Mouse (Mus musculus) G1E (cell line): ENCODE measurements around the gene Asb1. TPM values are rescaled to one million over a fixed set of nuclear protein-coding genes. Genes with fewer than 3 reads are reported as not detected.
A peak's percentile ranks its signal among the peaks of the same experiment; 100 is the strongest.

Experiments
- ATAC-seq: 2 replicates; pipeline ENCODE4 v1.8.0; 2016; ENCODE audit warnings: mild to moderate bottlenecking; ENCODE audit not compliant: insufficient number of reproducible peaks, poor library complexity, low FRiP score, severe bottlenecking; ENCODE audit errors: extremely low read depth
- DNase-seq: peaks from one replicate; pipeline ENCODE4 v3.0.0; 2012; ENCODE audit warnings: low spot score
- H3K27me3 ChIP-seq: 2 replicates; pipeline ENCODE4 v1.6.1; 2012; ENCODE audit warnings: mild to moderate bottlenecking, low read length, inconsistent platforms; ENCODE audit not compliant: insufficient read depth
- H3K36me3 ChIP-seq: replicated peaks from 2 replicates; pipeline ENCODE3; 2012; ENCODE audit warnings: mild to moderate bottlenecking, inconsistent platforms
- H3K4me1 ChIP-seq: 2 replicates; pipeline ENCODE4 v1.6.1; 2012; ENCODE audit warnings: low read depth, low read length, inconsistent platforms, mixed read lengths; ENCODE audit not compliant: insufficient read depth
- H3K4me3 ChIP-seq: 2 replicates; pipeline ENCODE4 v1.5.1; 2012; ENCODE audit warnings: low read depth, mild to moderate bottlenecking, inconsistent platforms, low read length, moderate library complexity, mixed read lengths
- H3K9me3 ChIP-seq: replicated peaks from 2 replicates; pipeline ENCODE4 v1.6.1; 2012; ENCODE audit warnings: inconsistent platforms
- CTCF ChIP-seq: IDR thresholded peaks from 2 replicates; pipeline ENCODE4 v1.5.1; 2012; ENCODE audit warnings: low read depth, low read length, inconsistent platforms, mixed read lengths
- GATA1 ChIP-seq: IDR thresholded peaks from 2 replicates; pipeline ENCODE4 v1.6.1; 2012; ENCODE audit warnings: borderline replicate concordance, low read length, inconsistent platforms, mixed read lengths
- GATA2 ChIP-seq: IDR thresholded peaks from 2 replicates; pipeline ENCODE4 v1.6.1; 2012; ENCODE audit warnings: low read depth, low read length, inconsistent platforms, borderline replicate concordance
- POLR2AphosphoS5 ChIP-seq: IDR thresholded peaks from 2 replicates; pipeline ENCODE4 v1.6.1; 2012; ENCODE audit warnings: low read depth, low read length, inconsistent platforms; ENCODE audit not compliant: insufficient replicate concordance
- TAL1 ChIP-seq: conservative IDR thresholded peaks from 2 replicates; pipeline ENCODE4 v1.6.1; 2012; ENCODE audit warnings: low read depth, low read length, inconsistent platforms, mixed read lengths
- polyA plus RNA-seq: library from polyadenylated mRNA; stranded (reverse); fragments of >175 nt; gene quantifications from 2 replicates; pipeline ENCODE4 v1.2.3, GENCODE M21; 2012
- total RNA-seq, 2 experiments: library from RNA; stranded (forward) in 1 of 2; stranded (reverse) in 1 of 2; fragments of 200-1000 nt in 1 of 2; fragments of >200 nt in 1 of 2; fragmentation: Nextera tagmentation in 1 of 2; gene quantifications; 2 replicates each; pipeline ENCODE4 v1.2.3; 2014 to 2017

Gene Asb1
- total and polyA plus RNA-seq, 3 experiments = 12.4 to 28.0 (median 12.9) TPM

GRCm38 (mm10) chr1:91532892-91533291 is 7.5 kb upstream of the Asb1 start:
- H3K4me3 ChIP-seq = no peak overlapping the region
- no peaks in the 10 kb centered on the region for H3K9me3 ChIP-seq
- H3K27me3 ChIP-seq = no peaks in the 10 kb centered on the region
- peaks cover 19% of the 10 kb centered on the region for H3K4me1 ChIP-seq
- peaks cover 27% of the 10 kb centered on the region for H3K36me3 ChIP-seq
- ATAC-seq = no peak
- TF ChIP-seq GATA2 = no peak
- no peak for TF ChIP-seq CTCF
- TF ChIP-seq POLR2AphosphoS5 = no peak
- no peak for DNase-seq

GRCm38 (mm10) chr1:91533483-91533882 is 6.9 kb upstream of the Asb1 start:
- TF ChIP-seq GATA1 = no peak
- no peak for TF ChIP-seq TAL1
- TF ChIP-seq POLR2AphosphoS5 = no peak
- TF ChIP-seq CTCF = no peak
- no peak for TF ChIP-seq GATA2
- H3K36me3 ChIP-seq = peaks cover 22% of the 10 kb centered on the region
- no peaks in the 10 kb centered on the region for H3K9me3 ChIP-seq
- no peaks in the 10 kb centered on the region for H3K27me3 ChIP-seq
- ATAC-seq (peak; percentile 67), DNase-seq (peak; percentile 31)
- H3K4me1 ChIP-seq = peaks cover 19% of the 10 kb centered on the region
- no peak overlapping the region for H3K4me3 ChIP-seq

- DNase-seq (no peak), ATAC-seq (no peak)
- TF ChIP-seq CTCF (no peak; the same call in 1 of the 2 replicates), GATA2 (no peak), TAL1 (no peak), GATA1 (no peak), POLR2AphosphoS5 (no peak)
- H3K36me3 ChIP-seq = peaks cover 18% of the 10 kb centered on the region
- H3K4me3 ChIP-seq = no peak overlapping the region
- no peaks in the 10 kb centered on the region for H3K27me3 ChIP-seq
- peaks cover 26% of the 10 kb centered on the region for H3K4me1 ChIP-seq
- H3K9me3 ChIP-seq = no peaks in the 10 kb centered on the region
Measured at GRCm38 (mm10) chr1:91533961-91534723, 6.2 kb upstream of the Asb1 start.

GRCm38 (mm10) chr1:91537786-91538569 is 2.4 kb upstream of the Asb1 start:
- Histone ChIP-seq H3K36me3 (peaks cover 6% of the 10 kb centered on the region), H3K4me1 (peaks cover 50% of the 10 kb centered on the region), H3K27me3 (no peaks in the 10 kb centered on the region), H3K9me3 (no peaks in the 10 kb centered on the region), H3K4me3 (no peak overlapping the region)
- DNase-seq (no peak), ATAC-seq (no peak)
- TF ChIP-seq POLR2AphosphoS5 (no peak), TAL1 (no peak), CTCF (no peak), GATA2 (no peak), GATA1 (no peak)

- TF ChIP-seq GATA1 = no peak
- no peak for TF ChIP-seq TAL1
- no peak for TF ChIP-seq POLR2AphosphoS5
- no peak for TF ChIP-seq CTCF
- no peak for TF ChIP-seq GATA2
- DNase-seq (no peak), ATAC-seq (no peak)
- Histone ChIP-seq H3K27me3 (no peaks in the 10 kb centered on the region), H3K4me1 (peaks cover 44% of the 10 kb centered on the region), H3K4me3 (no peak overlapping the region), H3K36me3 (peaks cover 8% of the 10 kb centered on the region), H3K9me3 (no peaks in the 10 kb centered on the region)
Measured at GRCm38 (mm10) chr1:91538570-91538929, 1.8 kb upstream of the Asb1 start.

- H3K4me3 ChIP-seq = peak overlapping the region; percentile 93; the same call in 1 of the 2 replicates
Measured at GRCm38 (mm10) chr1:91539246-91539645, 1.1 kb upstream of the Asb1 start.

More at GRCm38 (mm10) chr1:91539246-91539645, 1.1 kb upstream of the Asb1 start:
- DNase-seq = no peak
- ATAC-seq = no peak
- Histone ChIP-seq H3K27me3 (no peaks in the 10 kb centered on the region), H3K9me3 (no peaks in the 10 kb centered on the region), H3K4me1 (peaks cover 42% of the 10 kb centered on the region), H3K36me3 (peaks cover 13% of the 10 kb centered on the region)
- no peak for TF ChIP-seq CTCF
- no peak for TF ChIP-seq POLR2AphosphoS5
- TF ChIP-seq TAL1 = no peak
- no peak for TF ChIP-seq GATA2
- no peak for TF ChIP-seq GATA1
